Mouse (Mus musculus): ENCODE data around the gene Commd4.

GRCm38 (mm10) chr9:57139571-57139970 lies 18.6 kb downstream of the Commd4 start:
- TF ChIP-seq TCF12 (IDR thresholded peaks at IDR 0.05; ENCODE audit: insufficient read depth, poor library complexity, severe bottlenecking) (no peak), POLR2A (IDR thresholded peaks at IDR 0.05; ENCODE audit: insufficient read length, low read depth) (no peak), USF1 (IDR thresholded peaks at IDR 0.05; ENCODE audit: low read depth) (no peak), POLR2AphosphoS2 (IDR thresholded peaks at IDR 0.05; ENCODE audit: insufficient read length, low read depth) (no peak), MYOD1 (IDR thresholded peaks at IDR 0.05; ENCODE audit: control insufficient read depth in 1 of 3, insufficient read length in 2 of 3, low read depth in 2 of 3) (no peak), CEBPB (IDR thresholded peaks at IDR 0.05; ENCODE audit: insufficient read depth, poor library complexity, severe bottlenecking) (no peak), MAX (IDR thresholded peaks at IDR 0.05; ENCODE audit: low read depth) (no peak), SRF (IDR thresholded peaks at IDR 0.05; ENCODE audit: control insufficient read depth, insufficient read length, low read depth) (no peak), TCF3 (IDR thresholded peaks at IDR 0.05; ENCODE audit: insufficient read length, low read depth) (no peak), E2F4 (IDR thresholded peaks at IDR 0.05; ENCODE audit: insufficient read depth) (no peak), MYOG (IDR thresholded peaks at IDR 0.05; ENCODE audit: control insufficient read depth in 1 of 3, insufficient read depth in 1 of 3, insufficient read length in 2 of 3, low read depth in 2 of 3) (no peak), REST (IDR thresholded peaks at IDR 0.05; ENCODE audit: insufficient read depth, insufficient read length) (no peak)
